Mouse (Mus musculus) forebrain, embryonic 15.5 days (tissue): ENCODE data around the gene Tnfsf14. TPM values are rescaled to one million over a fixed set of nuclear protein-coding genes. Genes with fewer than 3 reads are reported as not detected.

ENCODE experiments used
- ATAC-seq: fragments of 200-750 bp; cut with Nextera tagmentation; replicated peaks from 2 replicates; pipeline ENCODE4 v1.8.0; 2017; ENCODE audit warnings: mild to moderate bottlenecking, moderate TSS enrichment, moderate library complexity
- H3K27ac ChIP-seq: fragments of 300-500 bp; sonication (generic); replicated peaks from 2 replicates; pipeline ENCODE4 v1.5.1; 2015; ENCODE audit warnings: mild to moderate bottlenecking, inconsistent platforms
- H3K27me3 ChIP-seq: fragments of 300-500 bp; sonication (generic); 2 replicates; pipeline ENCODE4 v1.6.1; 2015; ENCODE audit warnings: inconsistent platforms
- H3K36me3 ChIP-seq: fragments of 300-500 bp; sonication (generic); 2 replicates; pipeline ENCODE4 v1.6.1; 2015; ENCODE audit warnings: mild to moderate bottlenecking, inconsistent platforms
- H3K4me1 ChIP-seq: fragments of 300-500 bp; sonication (generic); 2 replicates; pipeline ENCODE4 v1.6.1; 2015; ENCODE audit warnings: inconsistent platforms
- H3K4me2 ChIP-seq: fragments of 300-500 bp; sonication (generic); replicated peaks from 2 replicates; pipeline ENCODE4 v1.6.1; 2015; ENCODE audit warnings: mild to moderate bottlenecking, inconsistent platforms
- H3K4me3 ChIP-seq: fragments of 300-500 bp; sonication (generic); 2 replicates; pipeline ENCODE4 v1.5.1; 2015; ENCODE audit warnings: mild to moderate bottlenecking, inconsistent platforms
- H3K9ac ChIP-seq: fragments of 300-500 bp; sonication (generic); replicated peaks from 2 replicates; pipeline ENCODE4 v1.6.1; 2015; ENCODE audit warnings: mild to moderate bottlenecking, inconsistent platforms
- H3K9me3 ChIP-seq: fragments of 300-500 bp; sonication (generic); 2 replicates; pipeline ENCODE4 v1.6.1; 2016; ENCODE audit warnings: inconsistent platforms
- WGBS: fragments of 180-500 bp; shearing (Covaris S2); methylation state at CpG from one replicate; pipeline ENCODE4 v1.1.7; 2015; ENCODE audit warnings: mixed read lengths; 5-methylcytosine and 5-hydroxymethylcytosine counted together
- polyA plus RNA-seq: library from polyadenylated mRNA; unstranded; fragments of >200 nt; fragmentation: Nextera tagmentation; extraction: Ambion mirVana; gene quantifications from 2 replicates; pipeline ENCODE4 v1.2.1, GENCODE M21; 2015

Gene Tnfsf14
- polyA plus RNA-seq, 1 experiment from 2014 or later, result not detected

- no peak overlapping the region for H3K4me2 ChIP-seq
- H3K4me1 ChIP-seq, result no peaks in the 10 kb centered on the region
- no peaks in the 10 kb centered on the region for H3K9me3 ChIP-seq
- no peak overlapping the region for H3K27ac ChIP-seq
- no peak overlapping the region for H3K4me3 ChIP-seq
- WGBS, result 84% methylated on average over 8 of the region's 8 CpGs
- no peaks in the 10 kb centered on the region for H3K27me3 ChIP-seq
- H3K36me3 ChIP-seq, result no peaks in the 10 kb centered on the region
- no peak for ATAC-seq
- H3K9ac ChIP-seq, result no peak overlapping the region
Observed at GRCm38 (mm10) chr17:57195326-57196010, 1.5 kb upstream of the Tnfsf14 start.

- H3K27me3 ChIP-seq, result no peaks in the 10 kb centered on the region
- no peak overlapping the region for H3K27ac ChIP-seq
- H3K9ac ChIP-seq, result no peak overlapping the region
- no peak overlapping the region for H3K4me3 ChIP-seq
- H3K4me1 ChIP-seq, result no peaks in the 10 kb centered on the region
- no peaks in the 10 kb centered on the region for H3K9me3 ChIP-seq
- 88% methylated on average over 3 of the region's 3 CpGs for WGBS
- H3K36me3 ChIP-seq, result no peaks in the 10 kb centered on the region
- H3K4me2 ChIP-seq, result no peak overlapping the region
- no peak for ATAC-seq
Observed at GRCm38 (mm10) chr17:57194771-57195170, 794 bp upstream of the Tnfsf14 start.

GRCm38 (mm10) chr17:57188510-57189192 lies 5.3 kb downstream of the Tnfsf14 start:
- Histone ChIP-seq H3K36me3 (no peaks in the 10 kb centered on the region), H3K9me3 (no peaks in the 10 kb centered on the region), H3K4me1 (no peaks in the 10 kb centered on the region), H3K27me3 (no peaks in the 10 kb centered on the region), H3K4me2 (no peak overlapping the region), H3K9ac (no peak overlapping the region), H3K27ac (no peak overlapping the region), H3K4me3 (no peak overlapping the region)
- ATAC-seq, result no peak
- WGBS, result 92% methylated on average over 12 of the region's 12 CpGs

GRCm38 (mm10) chr17:57185641-57186040 lies 8.3 kb downstream of the Tnfsf14 start:
- Histone ChIP-seq H3K36me3 (no peaks in the 10 kb centered on the region), H3K27me3 (no peaks in the 10 kb centered on the region), H3K4me1 (no peaks in the 10 kb centered on the region), H3K27ac (no peak overlapping the region), H3K9me3 (no peaks in the 10 kb centered on the region), H3K4me3 (no peak overlapping the region), H3K9ac (no peak overlapping the region), H3K4me2 (no peak overlapping the region)
- no peak for ATAC-seq
- WGBS, result 67% methylated on average over 2 of the region's 2 CpGs

GRCm38 (mm10) chr17:57182871-57183270 lies 11.1 kb downstream of the Tnfsf14 start:
- H3K9me3 ChIP-seq, result no peaks in the 10 kb centered on the region
- 72% methylated on average over 3 of the region's 3 CpGs for WGBS
- ATAC-seq, result no peak
- no peak overlapping the region for H3K9ac ChIP-seq
- H3K27ac ChIP-seq, result no peak overlapping the region
- H3K4me3 ChIP-seq, result no peak overlapping the region
- H3K27me3 ChIP-seq, result no peaks in the 10 kb centered on the region
- H3K4me1 ChIP-seq, result no peaks in the 10 kb centered on the region
- H3K4me2 ChIP-seq, result no peak overlapping the region
- no peaks in the 10 kb centered on the region for H3K36me3 ChIP-seq

- Histone ChIP-seq H3K9ac (no peak overlapping the region), H3K4me1 (no peaks in the 10 kb centered on the region), H3K9me3 (no peaks in the 10 kb centered on the region), H3K36me3 (no peaks in the 10 kb centered on the region), H3K4me2 (no peak overlapping the region), H3K4me3 (no peak overlapping the region), H3K27me3 (no peaks in the 10 kb centered on the region), H3K27ac (no peak overlapping the region)
- WGBS, result 34% methylated on average over 8 of the region's 8 CpGs
- ATAC-seq, result no peak
Observed at GRCm38 (mm10) chr17:57180363-57180762, 13.6 kb downstream of the Tnfsf14 start.

- no peaks in the 10 kb centered on the region for H3K4me1 ChIP-seq
- no peaks in the 10 kb centered on the region for H3K9me3 ChIP-seq
- no peaks in the 10 kb centered on the region for H3K36me3 ChIP-seq
- no peak overlapping the region for H3K4me3 ChIP-seq
- H3K27ac ChIP-seq, result no peak overlapping the region
- H3K27me3 ChIP-seq, result no peaks in the 10 kb centered on the region
- no peak overlapping the region for H3K4me2 ChIP-seq
- no peak for ATAC-seq
- H3K9ac ChIP-seq, result no peak overlapping the region
- WGBS, result 85% methylated on average over 4 of the region's 4 CpGs
Observed at GRCm38 (mm10) chr17:57173351-57173750, 20.6 kb downstream of the Tnfsf14 start.

GRCm38 (mm10) chr17:57172378-57172777 lies 21.6 kb downstream of the Tnfsf14 start:
- Histone ChIP-seq H3K4me2 (no peak overlapping the region), H3K36me3 (no peaks in the 10 kb centered on the region), H3K4me1 (no peaks in the 10 kb centered on the region), H3K9me3 (no peaks in the 10 kb centered on the region), H3K27me3 (no peaks in the 10 kb centered on the region), H3K4me3 (no peak overlapping the region), H3K9ac (no peak overlapping the region), H3K27ac (no peak overlapping the region)
- no peak for ATAC-seq
- WGBS, result 79% methylated on average over 5 of the region's 5 CpGs

GRCm38 (mm10) chr17:57170616-57171260 lies 23.2 kb downstream of the Tnfsf14 start:
- H3K4me3 ChIP-seq, result no peak overlapping the region
- H3K4me1 ChIP-seq, result peaks cover 2% of the 10 kb centered on the region; the same call in 1 of the 2 replicates
- no peaks in the 10 kb centered on the region for H3K36me3 ChIP-seq
- no peak for ATAC-seq
- WGBS, result 54% methylated on average over 5 of the region's 5 CpGs
- no peaks in the 10 kb centered on the region for H3K27me3 ChIP-seq
- H3K27ac ChIP-seq, result no peak overlapping the region
- H3K9me3 ChIP-seq, result no peaks in the 10 kb centered on the region
- H3K4me2 ChIP-seq, result no peak overlapping the region
- no peak overlapping the region for H3K9ac ChIP-seq

- Histone ChIP-seq H3K9me3 (no peaks in the 10 kb centered on the region), H3K27me3 (no peaks in the 10 kb centered on the region), H3K4me2 (no peak overlapping the region), H3K4me1 (peaks cover 2% of the 10 kb centered on the region; the same call in 1 of the 2 replicates), H3K36me3 (no peaks in the 10 kb centered on the region), H3K27ac (no peak overlapping the region), H3K4me3 (no peak overlapping the region), H3K9ac (no peak overlapping the region)
- ATAC-seq, result peak; percentile 87
- WGBS, result 15% methylated on average over 10 of the region's 11 CpGs
Observed at GRCm38 (mm10) chr17:57166800-57167791, 26.9 kb downstream of the Tnfsf14 start.

- no peak for ATAC-seq
- peaks cover 8% of the 10 kb centered on the region; the same call in 1 of the 2 replicates for H3K4me1 ChIP-seq
- no peaks in the 10 kb centered on the region for H3K9me3 ChIP-seq
- H3K9ac ChIP-seq, result no peak overlapping the region
- 0 out of 2 replicates have a peak, but pooled peaks cover 4% of the 10 kb centered on the region for H3K27me3 ChIP-seq
- no peak overlapping the region for H3K4me2 ChIP-seq
- no peak overlapping the region for H3K27ac ChIP-seq
- WGBS, result 87% methylated on average over 4 of the region's 4 CpGs
- no peaks in the 10 kb centered on the region for H3K36me3 ChIP-seq
- no peak overlapping the region for H3K4me3 ChIP-seq
Observed at GRCm38 (mm10) chr17:57153787-57154186, 40.2 kb downstream of the Tnfsf14 start.
